Mouse (Mus musculus) frontal cortex, postnatal 10 days (tissue): ENCODE results near the gene Nqo2.
"Not testable (repeated sequence)": the region's sequence is repeated elsewhere in the genome, so short reads cannot be mapped to it uniquely, and the experiment has no call there.

ENCODE experiments used
- DNase-seq, 2 experiments: peaks; one replicate each; pipeline ENCODE4 v3.0.0; 2022; ENCODE audit warnings: low spot score in 2 of 2, mixed read lengths in 1 of 2

Gene Nqo2

GRCm38 (mm10) chr13:33964206-33965046, at the start of gene Nqo2:
TSS of gene Nqo2 (plus strand) at chr13:33964687.
- DNase-seq = peak; percentile 40 to 42

GRCm38 (mm10) chr13:33921041-33921440, 43.4 kb upstream of the Nqo2 start:
- no peak for DNase-seq

- no peak for DNase-seq
Measured at GRCm38 (mm10) chr13:33921699-33922098, 42.8 kb upstream of the Nqo2 start.

- no peak for DNase-seq
Measured at GRCm38 (mm10) chr13:33930281-33930680, 34.2 kb upstream of the Nqo2 start.

GRCm38 (mm10) chr13:33930912-33931311, 33.6 kb upstream of the Nqo2 start:
- DNase-seq = no peak

GRCm38 (mm10) chr13:33934743-33935142, 29.7 kb upstream of the Nqo2 start:
- DNase-seq = no peak

- DNase-seq = peak; percentile 25 to 44
Measured at GRCm38 (mm10) chr13:33935465-33936181, 28.9 kb upstream of the Nqo2 start.

GRCm38 (mm10) chr13:33937151-33937550, 27.3 kb upstream of the Nqo2 start:
- DNase-seq = no peak

- not testable (repeated sequence) for DNase-seq
Measured at GRCm38 (mm10) chr13:33937587-33937986, 26.9 kb upstream of the Nqo2 start.

GRCm38 (mm10) chr13:33941288-33941808, 23.1 kb upstream of the Nqo2 start:
- DNase-seq = no peak

GRCm38 (mm10) chr13:33942212-33942779, 22.2 kb upstream of the Nqo2 start:
- no peak for DNase-seq

GRCm38 (mm10) chr13:33951308-33952074, 13.0 kb upstream of the Nqo2 start:
- no peak for DNase-seq

- DNase-seq = no peak
Measured at GRCm38 (mm10) chr13:33952075-33952449, 12.4 kb upstream of the Nqo2 start.

GRCm38 (mm10) chr13:33952947-33953346, 11.5 kb upstream of the Nqo2 start:
- no peak for DNase-seq

- no peak for DNase-seq
Measured at GRCm38 (mm10) chr13:33956571-33957421, 7.7 kb upstream of the Nqo2 start.

- DNase-seq = no peak
Measured at GRCm38 (mm10) chr13:33959771-33960170, 4.7 kb upstream of the Nqo2 start.

GRCm38 (mm10) chr13:33965056-33966024, 853 bp downstream of the Nqo2 start:
- no peak for DNase-seq

GRCm38 (mm10) chr13:33966025-33966412, 1.5 kb downstream of the Nqo2 start:
- DNase-seq = no peak

GRCm38 (mm10) chr13:33966574-33966973, 2.1 kb downstream of the Nqo2 start:
- DNase-seq = no peak

- no peak for DNase-seq
Measured at GRCm38 (mm10) chr13:33989625-33990024, 25.1 kb downstream of the Nqo2 start.
